Mouse (Mus musculus) heart, embryonic 12.5 days (tissue): ENCODE results near the gene Mgat5b. TPM values are rescaled to one million over a fixed set of nuclear protein-coding genes. Genes with fewer than 3 reads are reported as not detected.
A peak's percentile ranks its signal among the peaks of the same experiment; 100 is the strongest.

ENCODE experiments used
- ATAC-seq: fragments of 200-750 bp; cut with Nextera tagmentation; 2 replicates; pipeline ENCODE4 v1.8.0; 2017; ENCODE audit warnings: moderate TSS enrichment, moderate library complexity; ENCODE audit not compliant: insufficient number of reproducible peaks, low FRiP score
- H3K27ac ChIP-seq: fragments of 300-500 bp; sonication (generic); 2 replicates; pipeline ENCODE4 v1.5.1; 2016; ENCODE audit warnings: mild to moderate bottlenecking, moderate library complexity; ENCODE audit not compliant: poor library complexity, severe bottlenecking
- H3K27me3 ChIP-seq: fragments of 300-500 bp; sonication (generic); replicated peaks from 2 replicates; pipeline ENCODE4 v1.6.1; 2016; ENCODE audit warnings: mild to moderate bottlenecking, moderate library complexity
- H3K36me3 ChIP-seq: fragments of 300-500 bp; sonication (generic); 2 replicates; pipeline ENCODE4 v1.6.1; 2016; ENCODE audit warnings: mild to moderate bottlenecking, moderate library complexity
- H3K4me1 ChIP-seq: fragments of 300-500 bp; sonication (generic); replicated peaks from 2 replicates; pipeline ENCODE4 v1.6.1; 2016; ENCODE audit warnings: mild to moderate bottlenecking
- H3K4me2 ChIP-seq: fragments of 300-500 bp; sonication (generic); 2 replicates; pipeline ENCODE4 v1.6.1; 2016; ENCODE audit warnings: mild to moderate bottlenecking, moderate library complexity
- H3K4me3 ChIP-seq: fragments of 300-500 bp; sonication (generic); 2 replicates; pipeline ENCODE4 v1.5.1; 2016; ENCODE audit warnings: mild to moderate bottlenecking
- H3K9ac ChIP-seq: fragments of 300-500 bp; sonication (generic); 2 replicates; pipeline ENCODE4 v1.6.1; 2016; ENCODE audit warnings: mild to moderate bottlenecking, moderate library complexity
- H3K9me3 ChIP-seq: fragments of 300-500 bp; sonication (generic); replicated peaks from 2 replicates; pipeline ENCODE4 v1.6.1; 2016; ENCODE audit warnings: mild to moderate bottlenecking, moderate library complexity
- WGBS: fragments of 180-500 bp; shearing (Covaris S2); methylation state at CpG from one replicate; pipeline ENCODE4 v1.1.7; 2016; 5-methylcytosine and 5-hydroxymethylcytosine counted together
- polyA plus RNA-seq: library from polyadenylated mRNA; unstranded; fragments of >200 nt; fragmentation: Nextera tagmentation; extraction: Ambion mirVana; gene quantifications from 2 replicates; pipeline ENCODE4 v1.2.1, GENCODE M21; 2016

Gene Mgat5b
- polyA plus RNA-seq, 1 experiment from 2014 or later: 0.75 TPM

GRCm38 (mm10) chr11:116980313-116980712 is 61.6 kb downstream of the Mgat5b start:
- Histone ChIP-seq H3K36me3 (no peaks in the 10 kb centered on the region), H3K4me2 (no peak overlapping the region), H3K9me3 (no peaks in the 10 kb centered on the region), H3K4me1 (peaks cover 13% of the 10 kb centered on the region), H3K9ac (no peak overlapping the region), H3K4me3 (no peak overlapping the region), H3K27me3 (peaks cover 20% of the 10 kb centered on the region), H3K27ac (no peak overlapping the region)
- 28% methylated on average over 5 of the region's 5 CpGs for WGBS
- 0 out of 2 replicates have a peak, but pooled peaks have one; percentile 34 for ATAC-seq

- WGBS: 52% methylated on average over 4 of the region's 4 CpGs
- Histone ChIP-seq H3K27ac (no peak overlapping the region), H3K4me1 (peaks cover 13% of the 10 kb centered on the region), H3K36me3 (no peaks in the 10 kb centered on the region), H3K4me3 (no peak overlapping the region), H3K9ac (no peak overlapping the region), H3K9me3 (no peaks in the 10 kb centered on the region), H3K4me2 (no peak overlapping the region), H3K27me3 (peaks cover 21% of the 10 kb centered on the region)
- ATAC-seq: no peak
Measured at GRCm38 (mm10) chr11:116982543-116982942, 63.9 kb downstream of the Mgat5b start.

GRCm38 (mm10) chr11:116985504-116986385 is 67.1 kb downstream of the Mgat5b start:
- 81% methylated on average over 15 of the region's 15 CpGs for WGBS
- H3K4me1 ChIP-seq: peaks cover 4% of the 10 kb centered on the region
- no peak overlapping the region for H3K4me2 ChIP-seq
- ATAC-seq: no peak
- H3K9ac ChIP-seq: no peak overlapping the region
- H3K27ac ChIP-seq: no peak overlapping the region
- H3K27me3 ChIP-seq: peaks cover 15% of the 10 kb centered on the region
- no peaks in the 10 kb centered on the region for H3K36me3 ChIP-seq
- no peaks in the 10 kb centered on the region for H3K9me3 ChIP-seq
- H3K4me3 ChIP-seq: no peak overlapping the region

GRCm38 (mm10) chr11:116988131-116988530 is 69.5 kb downstream of the Mgat5b start:
- WGBS: 63% methylated on average over 8 of the region's 8 CpGs
- no peak overlapping the region for H3K4me2 ChIP-seq
- H3K9me3 ChIP-seq: no peaks in the 10 kb centered on the region
- H3K36me3 ChIP-seq: no peaks in the 10 kb centered on the region
- H3K4me1 ChIP-seq: no peaks in the 10 kb centered on the region
- ATAC-seq: no peak
- no peak overlapping the region for H3K27ac ChIP-seq
- no peak overlapping the region for H3K9ac ChIP-seq
- H3K4me3 ChIP-seq: no peak overlapping the region
- H3K27me3 ChIP-seq: peaks cover 31% of the 10 kb centered on the region

- Histone ChIP-seq H3K4me1 (0 out of 2 replicates have a peak, but pooled peaks cover 3% of the 10 kb centered on the region), H3K27ac (no peak overlapping the region), H3K4me2 (no peak overlapping the region), H3K36me3 (no peaks in the 10 kb centered on the region), H3K9me3 (no peaks in the 10 kb centered on the region), H3K4me3 (no peak overlapping the region), H3K9ac (no peak overlapping the region), H3K27me3 (peaks cover 41% of the 10 kb centered on the region)
- ATAC-seq: no peak
- WGBS: 83% methylated on average over 7 of the region's 7 CpGs
Measured at GRCm38 (mm10) chr11:116990231-116990630, 71.6 kb downstream of the Mgat5b start.

- Histone ChIP-seq H3K36me3 (no peaks in the 10 kb centered on the region), H3K27ac (no peak overlapping the region), H3K9me3 (no peaks in the 10 kb centered on the region), H3K27me3 (peaks cover 49% of the 10 kb centered on the region), H3K4me3 (no peak overlapping the region), H3K9ac (no peak overlapping the region), H3K4me1 (0 out of 2 replicates have a peak, but pooled peaks cover 3% of the 10 kb centered on the region), H3K4me2 (no peak overlapping the region)
- ATAC-seq: no peak
- WGBS: 75% methylated on average over 8 of the region's 8 CpGs
Measured at GRCm38 (mm10) chr11:116991410-116991809, 72.7 kb downstream of the Mgat5b start.

- H3K27me3 ChIP-seq: peaks cover 55% of the 10 kb centered on the region
- no peak overlapping the region for H3K9ac ChIP-seq
- H3K4me1 ChIP-seq: 0 out of 2 replicates have a peak, but pooled peaks cover 3% of the 10 kb centered on the region
- H3K27ac ChIP-seq: no peak overlapping the region
- no peaks in the 10 kb centered on the region for H3K9me3 ChIP-seq
- 66% methylated on average over 6 of the region's 6 CpGs for WGBS
- no peak overlapping the region for H3K4me3 ChIP-seq
- no peaks in the 10 kb centered on the region for H3K36me3 ChIP-seq
- H3K4me2 ChIP-seq: no peak overlapping the region
- ATAC-seq: no peak
Measured at GRCm38 (mm10) chr11:116991964-116992363, 73.3 kb downstream of the Mgat5b start.

- Histone ChIP-seq H3K4me1 (0 out of 2 replicates have a peak, but pooled peaks cover 3% of the 10 kb centered on the region), H3K4me2 (peak overlapping the region; percentile 54), H3K27ac (no peak overlapping the region), H3K4me3 (peak overlapping the region; percentile 18; the same call in 1 of the 2 replicates), H3K9ac (no peak overlapping the region), H3K27me3 (peaks cover 66% of the 10 kb centered on the region), H3K36me3 (no peaks in the 10 kb centered on the region), H3K9me3 (no peaks in the 10 kb centered on the region)
- 4% methylated on average over 18 of the region's 18 CpGs for WGBS
- ATAC-seq: no peak
Measured at GRCm38 (mm10) chr11:116994095-116994582, 75.5 kb downstream of the Mgat5b start.

- Histone ChIP-seq H3K36me3 (no peaks in the 10 kb centered on the region), H3K4me3 (no peak overlapping the region), H3K9ac (no peak overlapping the region), H3K27ac (no peak overlapping the region), H3K4me2 (no peak overlapping the region), H3K27me3 (peaks cover 77% of the 10 kb centered on the region), H3K4me1 (0 out of 2 replicates have a peak, but pooled peaks cover 3% of the 10 kb centered on the region), H3K9me3 (no peaks in the 10 kb centered on the region)
- ATAC-seq: no peak
- 18% methylated on average over 3 of the region's 3 CpGs for WGBS
Measured at GRCm38 (mm10) chr11:116996976-116997375, 78.3 kb downstream of the Mgat5b start.

GRCm38 (mm10) chr11:116998935-116999334 is 80.3 kb downstream of the Mgat5b start:
- H3K4me2 ChIP-seq: no peak overlapping the region
- H3K36me3 ChIP-seq: no peaks in the 10 kb centered on the region
- no peak overlapping the region for H3K27ac ChIP-seq
- H3K4me3 ChIP-seq: no peak overlapping the region
- WGBS: 84% methylated on average over 5 of the region's 5 CpGs
- 0 out of 2 replicates have a peak, but pooled peaks cover 3% of the 10 kb centered on the region for H3K4me1 ChIP-seq
- no peak for ATAC-seq
- H3K27me3 ChIP-seq: peaks cover 77% of the 10 kb centered on the region
- H3K9me3 ChIP-seq: no peaks in the 10 kb centered on the region
- H3K9ac ChIP-seq: no peak overlapping the region

- WGBS: 11% methylated on average over 3 of the region's 3 CpGs
- ATAC-seq: no peak
Measured at GRCm38 (mm10) chr11:117000219-117000618, 81.6 kb downstream of the Mgat5b start.

More at GRCm38 (mm10) chr11:117000219-117000618, 81.6 kb downstream of the Mgat5b start:
- Histone ChIP-seq H3K9ac (no peak overlapping the region), H3K9me3 (no peaks in the 10 kb centered on the region), H3K4me2 (no peak overlapping the region), H3K36me3 (no peaks in the 10 kb centered on the region), H3K4me3 (no peak overlapping the region), H3K27ac (no peak overlapping the region), H3K27me3 (peaks cover 74% of the 10 kb centered on the region), H3K4me1 (no peaks in the 10 kb centered on the region)
